Mouse (Mus musculus): ENCODE data around the gene Cnn3. TPM values are rescaled to one million over a fixed set of nuclear protein-coding genes. Genes with fewer than 3 reads are reported as not detected.

Gene Cnn3
- 21.4 and 22.2 TPM in 2 replicates for polyA plus RNA-seq (2012)

DNA sequence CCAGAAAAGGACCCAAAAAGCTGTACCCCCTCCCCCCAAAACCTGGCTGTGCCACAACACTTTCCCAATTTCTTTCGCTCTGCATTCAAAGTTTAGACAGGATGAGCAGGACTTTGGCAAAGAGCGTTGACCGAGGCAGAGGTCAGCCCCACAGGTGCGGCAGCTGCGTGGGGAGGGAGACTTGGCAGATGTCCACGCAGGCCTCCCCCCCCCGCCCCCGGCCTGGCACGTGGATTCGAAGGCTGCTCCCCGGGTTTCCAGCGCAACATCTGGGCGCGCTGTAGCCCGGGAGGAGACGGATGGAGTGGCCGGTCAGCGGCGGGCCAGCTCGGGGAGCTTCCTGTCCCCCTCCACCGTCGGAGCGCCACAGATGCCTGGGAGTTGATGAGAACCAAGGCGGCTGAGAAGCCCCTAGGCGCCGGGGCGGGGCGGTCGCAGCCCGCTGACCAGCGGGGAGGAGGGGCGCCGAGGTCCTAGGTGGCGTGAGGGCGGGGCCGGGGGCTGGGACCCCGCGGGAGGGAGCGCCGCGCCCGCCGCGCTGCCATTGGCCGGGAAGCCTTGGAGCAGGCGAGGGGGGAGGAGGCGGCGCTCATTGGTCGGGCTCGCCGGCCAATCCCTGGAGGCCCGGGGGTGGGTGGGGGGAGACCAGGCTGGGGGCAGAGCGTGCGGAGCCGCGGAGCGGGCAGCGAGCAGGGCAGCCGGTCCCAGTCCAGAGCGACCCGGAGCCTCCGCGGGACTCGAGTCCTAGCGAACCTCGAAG lies at the start of gene Cnn3:
Cnn3 (plus strand) TSS at position 637 of the 760 bp plus-strand sequence.

Other genes starting within 250 kb of the Cnn3 start
- gene Tmem56, start 143.4 kb upstream of the Cnn3 start, polyA plus RNA-seq (2012): 1.1 and 1.3 TPM in 2 replicates
- gene Alg14, start 134.7 kb upstream of the Cnn3 start, polyA plus RNA-seq (2012): 3.5 and 7.4 TPM in 2 replicates
- gene Slc44a3, start 105.9 kb downstream of the Cnn3 start, polyA plus RNA-seq (2012): not detected in 2 replicates
- not detected in 2 replicates for gene 4930432M17Rik, start 244.3 kb downstream of the Cnn3 start, polyA plus RNA-seq (2012)